Mouse (Mus musculus) hindbrain, embryonic 14.5 days (tissue): ENCODE measurements around the gene Rsph14. TPM values are rescaled to one million over a fixed set of nuclear protein-coding genes. Genes with fewer than 3 reads are reported as not detected.

Source experiments
- ATAC-seq: fragments of 200-750 bp; cut with Nextera tagmentation; 2 replicates; pipeline ENCODE4 v1.8.0; 2017; ENCODE audit warnings: moderate number of reproducible peaks, mild to moderate bottlenecking, moderate TSS enrichment, moderate library complexity; ENCODE audit not compliant: low FRiP score
- DNase-seq: peaks from one replicate; pipeline ENCODE4 v3.0.0-alpha.2; 2015; ENCODE audit warnings: low spot score
- H3K27ac ChIP-seq: fragments of 300-500 bp; sonication (generic); 2 replicates; pipeline ENCODE4 v1.5.1; 2014; ENCODE audit warnings: mild to moderate bottlenecking, moderate library complexity
- H3K27me3 ChIP-seq: fragments of 300-500 bp; sonication (generic); 2 replicates; pipeline ENCODE4 v1.6.1; 2014; ENCODE audit warnings: mild to moderate bottlenecking, low read length, mixed read lengths; ENCODE audit not compliant: control insufficient read depth, insufficient read depth
- H3K36me3 ChIP-seq: fragments of 300-500 bp; sonication (generic); replicated peaks from 2 replicates; pipeline ENCODE4 v1.6.1; 2014; ENCODE audit not compliant: control insufficient read depth, insufficient read depth
- H3K4me1 ChIP-seq: fragments of 300-500 bp; sonication (generic); replicated peaks from 2 replicates; pipeline ENCODE4 v1.6.1; 2014; ENCODE audit warnings: antibody characterized with exemption, low read length, mixed read lengths; ENCODE audit not compliant: control insufficient read depth, insufficient read depth
- H3K4me2 ChIP-seq: fragments of 300-500 bp; sonication (generic); replicated peaks from 2 replicates; pipeline ENCODE4 v1.6.1; 2014; ENCODE audit warnings: mild to moderate bottlenecking, moderate library complexity
- H3K4me3 ChIP-seq: fragments of 300-500 bp; sonication (generic); replicated peaks from 2 replicates; pipeline ENCODE4 v1.5.1; 2014; ENCODE audit warnings: mild to moderate bottlenecking, low read length
- H3K9ac ChIP-seq: fragments of 300-500 bp; sonication (generic); 2 replicates; pipeline ENCODE4 v1.6.1; 2014
- H3K9me3 ChIP-seq: fragments of 300-500 bp; sonication (generic); 2 replicates; pipeline ENCODE4 v1.6.1; 2016; ENCODE audit warnings: low read length; ENCODE audit not compliant: control insufficient read depth
- WGBS: fragments of 180-500 bp; shearing (Covaris S2); extraction: QIAGEN DNeasy Blood & Tissue Kit; methylation state at CpG from one replicate; pipeline ENCODE4 v1.1.7; 2014; 5-methylcytosine and 5-hydroxymethylcytosine counted together
- polyA plus RNA-seq: library from polyadenylated mRNA; unstranded; fragments of >200 nt; fragmentation: Nextera tagmentation; extraction: Ambion mirVana; gene quantifications from 2 replicates; pipeline ENCODE4 v1.2.1, GENCODE M21; 2014

Gene Rsph14
- polyA plus RNA-seq, 1 experiment from 2014 or later, result 0.50 TPM

GRCm38 (mm10) chr10:75063301-75063965 is 31.0 kb upstream of the Rsph14 start:
- Histone ChIP-seq H3K27ac (no peak overlapping the region), H3K9me3 (no peaks in the 10 kb centered on the region), H3K4me2 (peak overlapping the region; percentile 92), H3K36me3 (no peaks in the 10 kb centered on the region), H3K4me1 (peaks cover 69% of the 10 kb centered on the region), H3K9ac (peak overlapping the region; percentile 32), H3K27me3 (no peaks in the 10 kb centered on the region), H3K4me3 (peak overlapping the region; percentile 91)
- 54% methylated on average over 12 of the region's 12 CpGs for WGBS
- ATAC-seq (no peak), DNase-seq (no peak)

GRCm38 (mm10) chr10:75062621-75063020 is 30.2 kb upstream of the Rsph14 start:
- no peaks in the 10 kb centered on the region for H3K36me3 ChIP-seq
- H3K27me3 ChIP-seq, result no peaks in the 10 kb centered on the region
- H3K4me2 ChIP-seq, result peak overlapping the region; percentile 92
- ATAC-seq (no peak), DNase-seq (no peak)
- H3K9me3 ChIP-seq, result no peaks in the 10 kb centered on the region
- 55% methylated on average over 6 of the region's 6 CpGs for WGBS
- peak overlapping the region; percentile 91 for H3K9ac ChIP-seq
- H3K4me1 ChIP-seq, result peaks cover 69% of the 10 kb centered on the region
- H3K27ac ChIP-seq, result no peak overlapping the region
- peak overlapping the region; percentile 91 for H3K4me3 ChIP-seq

DNA sequence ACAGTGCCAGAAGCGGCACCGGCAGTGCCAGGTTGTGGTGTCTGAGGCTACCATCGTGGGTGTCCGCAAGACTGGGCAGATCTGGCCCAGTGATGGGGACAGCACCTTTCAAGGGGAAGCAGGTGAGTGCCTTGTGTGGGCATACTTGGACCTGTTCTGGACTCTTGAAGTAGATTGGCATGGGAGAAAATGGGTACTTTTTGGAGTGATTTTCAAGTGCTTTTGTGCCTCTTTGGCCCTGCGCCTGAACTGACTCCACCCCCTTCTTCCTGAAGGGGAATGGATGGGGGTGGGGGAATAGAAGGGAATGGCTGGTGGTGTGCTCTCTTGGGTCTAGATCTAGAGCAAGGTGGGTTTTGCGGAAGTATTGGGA is 29.8 kb upstream of the Rsph14 start:
- Histone ChIP-seq H3K4me1 (peaks cover 65% of the 10 kb centered on the region), H3K9ac (peak overlapping the region; percentile 91), H3K27ac (no peak overlapping the region), H3K4me3 (peak overlapping the region; percentile 91), H3K27me3 (no peaks in the 10 kb centered on the region), H3K4me2 (peak overlapping the region; percentile 92), H3K9me3 (no peaks in the 10 kb centered on the region), H3K36me3 (no peaks in the 10 kb centered on the region)
- no peak for DNase-seq
- 15% methylated on average over 6 of the region's 6 CpGs for WGBS
- no peak for ATAC-seq

GRCm38 (mm10) chr10:75061341-75062188 is 29.2 kb upstream of the Rsph14 start:
- DNase-seq (no peak), ATAC-seq (no peak)
- H3K4me2 ChIP-seq, result peak overlapping the region; percentile 92
- peak overlapping the region; percentile 91 for H3K9ac ChIP-seq
- H3K27ac ChIP-seq, result peak overlapping the region; percentile 89
- peaks cover 60% of the 10 kb centered on the region for H3K4me1 ChIP-seq
- H3K27me3 ChIP-seq, result no peaks in the 10 kb centered on the region
- H3K9me3 ChIP-seq, result no peaks in the 10 kb centered on the region
- H3K36me3 ChIP-seq, result no peaks in the 10 kb centered on the region
- WGBS, result 2% methylated on average over 71 of the region's 71 CpGs
- H3K4me3 ChIP-seq, result peak overlapping the region; percentile 91

- peaks cover 61% of the 10 kb centered on the region for H3K4me1 ChIP-seq
- H3K9me3 ChIP-seq, result no peaks in the 10 kb centered on the region
- H3K27ac ChIP-seq, result peak overlapping the region; percentile 89
- peak overlapping the region; percentile 91 for H3K4me3 ChIP-seq
- H3K9ac ChIP-seq, result peak overlapping the region; percentile 91
- H3K4me2 ChIP-seq, result peak overlapping the region; percentile 92
- ATAC-seq, result peak; percentile 28
- WGBS, result under 1% methylated on average over 34 of the region's 48 CpGs
- no peaks in the 10 kb centered on the region for H3K36me3 ChIP-seq
- no peak for DNase-seq
- no peaks in the 10 kb centered on the region for H3K27me3 ChIP-seq
These were observed 28.5 kb upstream of the Rsph14 start for GRCm38 (mm10) chr10:75060843-75061235.

DNA sequence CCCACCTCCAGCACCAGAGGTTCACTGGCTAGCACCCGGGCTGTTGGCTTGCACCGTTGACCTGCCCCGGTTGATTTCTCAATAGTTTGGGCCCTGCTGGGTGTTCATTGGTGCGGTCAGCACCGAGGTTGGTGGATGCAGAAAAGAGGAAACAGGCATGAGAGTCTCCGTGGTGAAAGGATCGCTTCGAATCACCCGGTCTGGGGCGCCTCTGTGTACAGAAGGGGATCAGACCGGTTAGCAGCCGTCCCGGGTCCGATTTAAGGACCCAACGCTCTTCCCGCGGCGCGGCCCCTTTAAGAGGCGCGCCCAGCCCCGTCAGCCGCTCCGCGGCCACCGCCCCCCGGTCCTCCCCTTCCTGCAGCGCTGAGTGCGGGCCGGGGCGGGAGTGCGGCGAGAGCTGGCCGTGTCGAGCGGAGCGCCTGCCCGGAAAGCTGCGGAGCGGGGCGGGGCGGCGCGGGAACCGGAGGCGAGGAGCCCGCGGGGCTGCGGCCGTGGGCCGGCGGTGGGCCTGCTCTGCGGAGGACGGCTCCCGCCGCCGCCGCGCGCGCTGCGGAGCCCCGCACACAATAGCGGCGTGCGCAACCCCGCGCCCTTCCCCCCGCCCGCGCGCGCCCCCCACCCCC is 27.9 kb upstream of the Rsph14 start, which contains the start of gene Bcr:
Gene Bcr, plus strand, starts transcription at position 376 of the 626 bp plus-strand sequence.
- DNase-seq, result peak; percentile 81
- H3K9me3 ChIP-seq, result no peaks in the 10 kb centered on the region
- peaks cover 56% of the 10 kb centered on the region for H3K4me1 ChIP-seq
- H3K36me3 ChIP-seq, result no peaks in the 10 kb centered on the region
- H3K27ac ChIP-seq, result peak within 1 kb of the TSS; percentile 89
- H3K4me3 ChIP-seq, result peak within 1 kb of the TSS; percentile 91
- ATAC-seq, result peak; percentile 88
- H3K4me2 ChIP-seq, result peak within 1 kb of the TSS; percentile 92
- no peaks in the 10 kb centered on the region for H3K27me3 ChIP-seq
- WGBS, result under 1% methylated on average over 53 of the region's 73 CpGs
- peak within 1 kb of the TSS; percentile 91 for H3K9ac ChIP-seq

DNA sequence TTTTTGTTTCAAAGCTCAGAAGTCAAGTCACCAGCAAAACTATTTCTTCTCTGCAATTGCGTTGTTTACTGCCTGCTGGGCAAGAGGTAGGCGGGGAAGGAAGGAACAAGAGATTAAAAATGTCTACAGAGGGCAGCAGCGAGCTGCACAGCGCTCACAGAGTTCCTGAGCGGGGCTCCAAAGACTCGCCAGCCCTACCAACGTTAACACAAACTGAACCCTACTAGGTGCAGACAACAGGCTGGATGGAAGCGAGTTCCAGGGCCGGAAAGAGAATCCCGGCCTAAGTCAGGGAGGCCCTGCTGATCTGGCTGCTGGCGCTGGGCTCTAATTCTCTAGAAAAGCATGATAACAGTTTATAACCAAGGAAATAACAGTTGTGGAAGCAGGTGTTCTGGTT is 27.0 kb upstream of the Rsph14 start:
- no peaks in the 10 kb centered on the region for H3K36me3 ChIP-seq
- ATAC-seq, result peak; percentile 38; the same call in 1 of the 2 replicates
- peak; percentile 84 for DNase-seq
- peaks cover 46% of the 10 kb centered on the region for H3K4me1 ChIP-seq
- H3K9ac ChIP-seq, result no peak overlapping the region
- H3K9me3 ChIP-seq, result no peaks in the 10 kb centered on the region
- WGBS, result under 1% methylated on average over 11 of the region's 11 CpGs
- H3K27me3 ChIP-seq, result no peaks in the 10 kb centered on the region
- H3K4me3 ChIP-seq, result peak overlapping the region; percentile 91; the same call in 1 of the 2 replicates
- H3K27ac ChIP-seq, result no peak overlapping the region
- peak overlapping the region; percentile 92 for H3K4me2 ChIP-seq

DNA sequence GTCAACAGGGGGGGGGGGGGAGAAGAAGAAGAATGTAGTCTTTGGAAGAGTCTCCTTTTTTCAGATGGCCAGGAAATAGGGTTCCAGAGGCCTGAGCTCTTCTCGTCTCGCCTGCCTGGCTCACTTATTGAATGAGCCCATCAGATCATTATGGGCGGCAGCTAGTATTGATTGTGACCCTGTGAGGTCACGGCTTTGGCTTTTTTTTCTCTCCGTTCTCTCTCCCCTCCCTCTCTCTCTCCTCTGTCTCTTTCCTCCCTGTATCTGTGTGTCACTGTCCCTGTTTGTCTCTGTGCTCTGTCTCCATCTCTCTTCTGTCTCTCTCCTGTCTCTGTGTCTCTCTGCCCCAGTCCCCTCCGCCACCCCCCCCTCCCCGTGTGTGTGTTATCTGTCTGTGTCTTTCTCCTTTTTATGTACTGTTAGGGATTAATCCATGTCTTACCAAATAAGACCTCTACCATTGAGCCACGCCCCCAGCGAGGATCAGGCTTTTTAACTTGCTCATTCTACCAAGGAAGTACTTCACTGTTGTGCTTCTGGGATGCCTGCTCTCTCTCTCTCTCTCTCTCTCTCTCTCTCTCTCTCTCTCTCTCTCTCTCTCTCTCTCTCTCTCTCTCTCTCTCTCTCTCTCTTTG is 26.5 kb upstream of the Rsph14 start:
- Histone ChIP-seq H3K4me2 (no peak overlapping the region), H3K4me1 (peaks cover 41% of the 10 kb centered on the region), H3K4me3 (no peak overlapping the region), H3K9ac (no peak overlapping the region), H3K27ac (no peak overlapping the region), H3K27me3 (no peaks in the 10 kb centered on the region), H3K9me3 (no peaks in the 10 kb centered on the region), H3K36me3 (no peaks in the 10 kb centered on the region)
- DNase-seq (no peak), ATAC-seq (no peak)
- WGBS, result 17% methylated on average over 9 of the region's 9 CpGs

GRCm38 (mm10) chr10:75058336-75058735 is 25.9 kb upstream of the Rsph14 start:
- DNase-seq (no peak), ATAC-seq (no peak)
- Histone ChIP-seq H3K4me1 (peaks cover 36% of the 10 kb centered on the region), H3K27me3 (no peaks in the 10 kb centered on the region), H3K4me2 (no peak overlapping the region), H3K9ac (no peak overlapping the region), H3K9me3 (no peaks in the 10 kb centered on the region), H3K36me3 (no peaks in the 10 kb centered on the region), H3K4me3 (no peak overlapping the region), H3K27ac (no peak overlapping the region)
- 81% methylated on average over 8 of the region's 8 CpGs for WGBS
